Mouse (Mus musculus): ENCODE data around the gene Dcaf5. TPM values are rescaled to one million over a fixed set of nuclear protein-coding genes. Genes with fewer than 3 reads are reported as not detected.

The Dcaf5 gene
- polyA plus RNA-seq, 2 experiments: 13.9 to 27.8 TPM

GRCm38 (mm10) chr12:80395270-80395669 lies 41.1 kb downstream of the Dcaf5 start:
- no peak for TF ChIP-seq POLR2A (IDR thresholded peaks at IDR 0.05; ENCODE audit: borderline replicate concordance, extremely low read depth, insufficient read depth, insufficient read length)
- H3K36me3 ChIP-seq (ENCODE audit: control insufficient read depth, insufficient read depth, low read length): peaks cover 61% of the 10 kb centered on the region
- H3K4me1 ChIP-seq (ENCODE audit: control insufficient read depth, insufficient read depth, low read length): no peaks in the 10 kb centered on the region
- WGBS: 93% methylated on average over 4 of the region's 4 CpGs
- no peak overlapping the region for H3K27ac ChIP-seq (replicated peaks; ENCODE audit: low read depth, low read length)
- no peaks in the 10 kb centered on the region for H3K9me3 ChIP-seq (ENCODE audit: control insufficient read depth, low read length)
- H3K4me2 ChIP-seq (replicated peaks; ENCODE audit: low read depth, low read length, severe bottlenecking): no peak overlapping the region
- H3K4me3 ChIP-seq (replicated peaks; ENCODE audit: low read length): no peak overlapping the region
- no peaks in the 10 kb centered on the region for H3K27me3 ChIP-seq (ENCODE audit: control insufficient read depth, insufficient read depth, low read length)
- DNase-seq (ENCODE audit: low spot score) (no peak), ATAC-seq (ENCODE audit: low FRiP score, low read depth) (no peak)
- no peak overlapping the region for H3K9ac ChIP-seq (ENCODE audit: low read depth, low read length, severe bottlenecking)

DNA sequence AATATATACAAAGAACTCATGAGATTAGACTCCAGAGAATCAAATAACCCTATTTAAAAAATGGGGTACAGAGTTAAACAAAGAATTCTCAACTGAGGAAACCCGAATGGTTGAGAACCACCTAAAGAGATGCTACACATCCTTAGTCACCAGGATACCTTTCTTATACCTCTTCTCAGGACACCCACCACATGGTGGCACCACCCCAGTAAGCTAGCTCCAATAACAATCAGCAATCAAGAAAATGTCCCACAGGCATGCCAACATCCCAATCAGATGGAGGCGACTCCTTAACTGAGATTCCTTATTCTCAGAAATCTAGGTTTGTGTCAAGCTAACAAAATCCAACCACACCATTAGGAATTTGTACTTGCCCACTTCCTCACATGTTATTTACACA lies 42.4 kb downstream of the Dcaf5 start:
- DNase-seq (ENCODE audit: low spot score): no peak
- no peak for ATAC-seq (ENCODE audit: low FRiP score, low read depth)
- Histone ChIP-seq H3K27ac (replicated peaks; ENCODE audit: low read depth, low read length) (no peak overlapping the region), H3K4me1 (ENCODE audit: control insufficient read depth, insufficient read depth, low read length) (no peaks in the 10 kb centered on the region), H3K9ac (ENCODE audit: low read depth, low read length, severe bottlenecking) (no peak overlapping the region), H3K4me2 (replicated peaks; ENCODE audit: low read depth, low read length, severe bottlenecking) (no peak overlapping the region), H3K4me3 (replicated peaks; ENCODE audit: low read length) (no peak overlapping the region), H3K27me3 (ENCODE audit: control insufficient read depth, insufficient read depth, low read length) (no peaks in the 10 kb centered on the region), H3K9me3 (ENCODE audit: control insufficient read depth, low read length) (no peaks in the 10 kb centered on the region), H3K36me3 (ENCODE audit: control insufficient read depth, insufficient read depth, low read length) (peaks cover 55% of the 10 kb centered on the region)
- no peak for TF ChIP-seq POLR2A (IDR thresholded peaks at IDR 0.05; ENCODE audit: borderline replicate concordance, extremely low read depth, insufficient read depth, insufficient read length)
- 90% methylated on average over 2 of the region's 2 CpGs for WGBS

GRCm38 (mm10) chr12:80389448-80389847 lies 47.0 kb downstream of the Dcaf5 start:
- peaks cover 21% of the 10 kb centered on the region for H3K36me3 ChIP-seq (ENCODE audit: control insufficient read depth, insufficient read depth, low read length)
- H3K4me3 ChIP-seq (replicated peaks; ENCODE audit: low read length): no peak overlapping the region
- H3K4me1 ChIP-seq (ENCODE audit: control insufficient read depth, insufficient read depth, low read length): no peaks in the 10 kb centered on the region
- no peak for TF ChIP-seq POLR2A (IDR thresholded peaks at IDR 0.05; ENCODE audit: borderline replicate concordance, extremely low read depth, insufficient read depth, insufficient read length)
- H3K9me3 ChIP-seq (ENCODE audit: control insufficient read depth, low read length): no peaks in the 10 kb centered on the region
- H3K27me3 ChIP-seq (ENCODE audit: control insufficient read depth, insufficient read depth, low read length): no peaks in the 10 kb centered on the region
- H3K9ac ChIP-seq (ENCODE audit: low read depth, low read length, severe bottlenecking): no peak overlapping the region
- ATAC-seq (ENCODE audit: low FRiP score, low read depth) (no peak), DNase-seq (ENCODE audit: low spot score) (peak; percentile 64)
- WGBS: 51% methylated on average over 3 of the region's 3 CpGs
- H3K4me2 ChIP-seq (replicated peaks; ENCODE audit: low read depth, low read length, severe bottlenecking): no peak overlapping the region
- no peak overlapping the region for H3K27ac ChIP-seq (replicated peaks; ENCODE audit: low read depth, low read length)

DNA sequence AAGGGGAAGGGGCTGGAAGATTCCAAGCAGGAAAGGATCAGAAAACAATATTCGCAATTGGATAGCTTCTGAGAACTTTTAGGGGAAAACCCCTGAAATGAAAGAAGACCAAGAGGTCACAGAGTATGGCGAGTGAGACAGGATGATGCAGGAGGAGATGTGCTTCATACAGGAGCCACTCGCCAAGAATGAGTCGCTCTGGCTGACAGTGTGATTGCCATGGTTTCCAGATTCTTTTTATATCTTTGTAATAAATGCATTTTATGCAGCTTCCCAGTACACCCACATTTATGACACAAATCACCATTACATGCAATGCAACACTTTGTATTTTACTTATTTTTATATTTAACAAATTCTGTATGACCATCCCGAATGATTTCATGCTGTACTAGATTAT lies 49.1 kb downstream of the Dcaf5 start:
- Histone ChIP-seq H3K27ac (replicated peaks; ENCODE audit: low read depth, low read length) (no peak overlapping the region), H3K36me3 (ENCODE audit: control insufficient read depth, insufficient read depth, low read length) (peaks cover 32% of the 10 kb centered on the region), H3K4me1 (ENCODE audit: control insufficient read depth, insufficient read depth, low read length) (no peaks in the 10 kb centered on the region), H3K9me3 (ENCODE audit: control insufficient read depth, low read length) (no peaks in the 10 kb centered on the region), H3K4me3 (replicated peaks; ENCODE audit: low read length) (no peak overlapping the region), H3K4me2 (replicated peaks; ENCODE audit: low read depth, low read length, severe bottlenecking) (no peak overlapping the region), H3K9ac (ENCODE audit: low read depth, low read length, severe bottlenecking) (no peak overlapping the region), H3K27me3 (ENCODE audit: control insufficient read depth, insufficient read depth, low read length) (no peaks in the 10 kb centered on the region)
- no peak for ATAC-seq (ENCODE audit: low FRiP score, low read depth)
- 87% methylated on average over 5 of the region's 5 CpGs for WGBS
- TF ChIP-seq POLR2A (IDR thresholded peaks at IDR 0.05; ENCODE audit: borderline replicate concordance, extremely low read depth, insufficient read depth, insufficient read length): no peak
- DNase-seq (ENCODE audit: low spot score): no peak

GRCm38 (mm10) chr12:80385361-80385760 lies 51.0 kb downstream of the Dcaf5 start:
- Histone ChIP-seq H3K36me3 (ENCODE audit: control insufficient read depth, insufficient read depth, low read length) (peaks cover 18% of the 10 kb centered on the region), H3K9ac (ENCODE audit: low read depth, low read length, severe bottlenecking) (no peak overlapping the region), H3K9me3 (ENCODE audit: control insufficient read depth, low read length) (no peaks in the 10 kb centered on the region), H3K4me1 (ENCODE audit: control insufficient read depth, insufficient read depth, low read length) (no peaks in the 10 kb centered on the region), H3K27me3 (ENCODE audit: control insufficient read depth, insufficient read depth, low read length) (no peaks in the 10 kb centered on the region), H3K4me2 (replicated peaks; ENCODE audit: low read depth, low read length, severe bottlenecking) (no peak overlapping the region), H3K27ac (replicated peaks; ENCODE audit: low read depth, low read length) (no peak overlapping the region), H3K4me3 (replicated peaks; ENCODE audit: low read length) (no peak overlapping the region)
- WGBS: 80% methylated on average over 1 of the region's 1 CpGs
- no peak for TF ChIP-seq POLR2A (IDR thresholded peaks at IDR 0.05; ENCODE audit: borderline replicate concordance, extremely low read depth, insufficient read depth, insufficient read length)
- no peak for DNase-seq (ENCODE audit: low spot score)
- ATAC-seq (ENCODE audit: low FRiP score, low read depth): no peak

DNA sequence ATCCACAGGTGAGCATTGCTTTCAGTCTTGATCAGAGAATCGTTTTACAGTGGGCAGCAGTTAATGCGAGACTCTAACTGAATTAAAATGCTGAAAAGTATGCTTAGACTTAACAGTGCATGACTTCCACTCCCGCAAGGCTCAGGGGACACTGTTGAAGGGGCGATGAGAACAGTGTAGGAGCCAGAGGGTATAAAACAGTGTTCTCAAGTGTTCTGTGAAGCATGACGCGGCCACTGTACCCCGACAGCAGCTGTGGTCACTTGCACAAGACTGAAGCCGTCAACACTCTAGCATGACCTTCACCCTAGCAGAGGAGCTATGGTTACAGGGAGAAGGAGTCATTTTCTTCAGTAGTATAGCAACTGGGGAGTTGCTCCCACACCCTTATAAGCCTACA lies 52.9 kb downstream of the Dcaf5 start:
- WGBS: 92% methylated on average over 8 of the region's 8 CpGs
- Histone ChIP-seq H3K27ac (replicated peaks; ENCODE audit: low read depth, low read length) (no peak overlapping the region), H3K9me3 (ENCODE audit: control insufficient read depth, low read length) (no peaks in the 10 kb centered on the region), H3K4me1 (ENCODE audit: control insufficient read depth, insufficient read depth, low read length) (no peaks in the 10 kb centered on the region), H3K27me3 (ENCODE audit: control insufficient read depth, insufficient read depth, low read length) (no peaks in the 10 kb centered on the region), H3K4me2 (replicated peaks; ENCODE audit: low read depth, low read length, severe bottlenecking) (no peak overlapping the region), H3K36me3 (ENCODE audit: control insufficient read depth, insufficient read depth, low read length) (peaks cover 24% of the 10 kb centered on the region), H3K4me3 (replicated peaks; ENCODE audit: low read length) (no peak overlapping the region), H3K9ac (ENCODE audit: low read depth, low read length, severe bottlenecking) (no peak overlapping the region)
- no peak for DNase-seq (ENCODE audit: low spot score)
- ATAC-seq (ENCODE audit: low FRiP score, low read depth): no peak
- TF ChIP-seq POLR2A (IDR thresholded peaks at IDR 0.05; ENCODE audit: borderline replicate concordance, extremely low read depth, insufficient read depth, insufficient read length): no peak
